Mouse (Mus musculus) mouse embryonic stem cell (cell line): ENCODE data around the gene Slc43a1.

ENCODE experiments used
- in situ Hi-C, 2 experiments: fragments of 300-500 bp; cut with MboI; formaldehyde crosslinking; loops; 1 replicate in 1 of 2; 3 replicates in 1 of 2; pipeline ENCODE4 v1.14.3; 2019 to 2020; ENCODE audit warnings: low sequenced_read_pairs in 2 of 2, low pct_unique_long_range_greater_than_20kb in 1 of 2, mixed read lengths in 1 of 2; ENCODE audit not compliant: unreplicated experiment in 1 of 2

Gene Slc43a1

GRCm38 (mm10) chr2:84838593-84838949, at the start of gene Slc43a1:
Gene Slc43a1, plus strand, starts transcription at chr2:84838850.
- in situ Hi-C loops = loop anchor here in 1 of 2 experiments (5.0 kb wide), 1 partner anchor 39 kb away; no protein-coding TSS in a partner anchor

GRCm38 (mm10) chr2:84790418-84790817, 48.2 kb upstream of the Slc43a1 start:
- in situ Hi-C loops = no loop called here

- in situ Hi-C loops = no loop called here
Measured at GRCm38 (mm10) chr2:84792516-84792915, 46.1 kb upstream of the Slc43a1 start.

DNA sequence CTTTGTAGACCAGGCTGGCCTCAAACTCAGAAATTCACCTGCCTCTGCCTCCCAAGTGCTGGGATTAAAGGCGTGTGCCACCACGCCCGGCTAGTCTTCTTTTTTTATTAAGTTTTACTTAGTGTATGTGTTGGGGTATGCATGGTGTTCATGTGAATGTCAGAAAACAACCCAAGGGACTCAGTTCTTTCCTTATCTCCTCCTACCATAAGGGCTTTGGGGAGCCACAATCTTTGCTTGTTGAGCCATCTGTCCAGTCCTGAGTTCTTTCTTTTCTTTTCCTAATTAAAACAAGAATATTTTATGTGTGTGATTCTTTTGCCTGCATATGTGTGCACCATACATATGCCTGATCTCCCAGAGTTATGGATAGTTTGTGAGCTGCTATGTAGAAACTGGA, 45.5 kb upstream of the Slc43a1 start:
- in situ Hi-C loops = no loop called here

DNA sequence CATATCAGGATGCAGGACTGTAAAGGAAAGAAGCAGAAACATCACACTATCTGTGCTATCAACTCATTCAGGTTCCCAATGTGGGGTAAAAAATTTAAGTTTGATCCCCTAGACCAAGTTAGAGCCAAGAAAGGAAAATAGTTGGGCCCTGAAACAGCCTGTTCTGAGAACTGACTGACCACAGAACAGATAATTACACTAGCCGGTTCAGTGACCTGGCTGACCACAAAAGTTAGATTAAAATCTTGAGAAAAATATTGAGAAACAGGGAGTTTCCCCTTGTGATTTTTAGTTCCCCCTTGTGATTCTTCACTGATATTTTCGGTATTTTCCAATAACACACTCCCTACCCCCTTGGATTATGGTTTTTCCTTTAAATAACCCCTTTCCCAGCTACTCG, 44.8 kb upstream of the Slc43a1 start:
- in situ Hi-C loops = no loop called here

DNA sequence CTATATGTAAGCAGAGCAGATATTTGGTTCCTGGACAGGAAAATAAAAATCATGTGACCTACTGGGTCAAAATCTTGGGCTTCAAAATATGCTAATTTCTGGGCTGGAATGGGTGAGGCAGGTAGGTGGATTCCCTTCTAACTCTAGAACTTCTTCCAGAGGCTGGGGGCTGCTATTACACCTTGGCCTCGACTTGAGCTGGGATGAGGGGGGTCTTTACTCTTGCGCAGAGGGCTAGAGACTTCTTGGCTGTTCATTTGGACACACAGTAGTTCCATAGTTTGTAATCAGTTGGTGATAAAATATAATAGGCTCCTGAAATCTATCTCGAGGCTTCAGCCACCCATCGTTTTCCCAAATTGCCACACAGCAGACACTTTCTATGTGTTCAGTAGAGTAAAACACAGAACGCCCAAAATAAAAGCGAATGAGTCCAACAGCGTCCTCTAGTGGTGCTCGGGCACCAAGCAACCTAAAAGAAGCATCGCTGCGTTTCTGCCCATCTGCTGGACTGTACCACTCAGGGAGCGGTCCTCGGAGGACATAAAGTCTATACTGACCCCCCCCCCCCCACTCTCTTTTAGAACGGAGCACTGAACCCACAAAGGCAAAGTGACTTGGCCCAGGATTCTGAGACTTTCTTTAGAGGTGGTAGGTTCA, 40.7 kb upstream of the Slc43a1 start:
- in situ Hi-C loops = no loop called here

- in situ Hi-C loops = no loop called here
Measured at GRCm38 (mm10) chr2:84798493-84798921, 40.1 kb upstream of the Slc43a1 start, which contains the start of gene Ube2l6. Gene Ube2l6, plus strand, starts transcription at chr2:84798828.

DNA sequence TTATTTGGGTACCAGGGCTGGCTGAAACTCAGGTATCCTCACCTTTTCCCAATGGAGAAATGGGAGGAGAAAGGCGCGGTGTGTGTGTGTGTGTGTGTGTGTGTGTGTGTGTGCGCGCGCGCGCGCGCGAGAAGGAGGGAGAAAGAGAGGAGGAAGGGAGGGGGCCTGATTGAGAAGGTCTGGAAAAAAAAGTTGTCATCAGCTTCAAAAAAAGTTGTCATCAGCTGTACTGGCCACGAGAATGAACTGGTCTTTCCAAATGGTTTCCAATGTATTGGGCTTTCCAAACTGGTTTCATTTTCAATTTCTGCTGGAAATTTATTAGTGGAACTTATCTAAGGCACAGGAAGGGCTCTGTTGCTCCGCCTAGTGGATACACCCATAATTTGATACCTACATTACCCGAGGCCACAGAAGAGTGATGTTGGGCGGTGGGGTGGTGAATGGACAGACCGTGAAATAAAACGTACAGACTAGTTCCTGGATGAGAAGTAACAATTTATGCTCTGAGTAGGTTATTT, 39.5 kb upstream of the Slc43a1 start:
- in situ Hi-C loops = no loop called here

DNA sequence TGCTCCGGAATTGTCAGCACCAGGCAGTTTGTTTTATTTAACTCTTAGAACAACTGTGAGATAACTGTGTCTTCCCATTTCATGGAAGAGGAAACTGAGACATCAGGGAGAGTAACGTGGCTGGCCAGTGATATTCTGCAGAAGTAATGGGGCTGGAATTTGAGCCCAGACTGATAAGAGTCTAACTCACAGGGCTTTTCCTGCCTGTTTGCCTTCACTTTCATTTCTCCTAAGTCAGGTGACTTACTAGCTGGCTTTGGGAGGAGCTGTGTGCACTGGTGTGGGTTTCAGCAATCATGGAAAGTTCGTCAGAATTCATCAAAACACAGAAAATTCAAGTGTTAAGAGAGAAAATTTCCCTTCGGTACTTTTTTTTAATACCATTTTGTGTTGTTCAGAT, 38.3 kb upstream of the Slc43a1 start:
- in situ Hi-C loops = loop anchor here in 1 of 2 experiments (25.0 kb wide), 1 partner anchor 338 kb away; no protein-coding TSS in a partner anchor

- in situ Hi-C loops = loop anchor here in 1 of 2 experiments (25.0 kb wide), 1 partner anchor 339 kb away; no protein-coding TSS in a partner anchor
Measured at GRCm38 (mm10) chr2:84801223-84801622, 37.4 kb upstream of the Slc43a1 start.

DNA sequence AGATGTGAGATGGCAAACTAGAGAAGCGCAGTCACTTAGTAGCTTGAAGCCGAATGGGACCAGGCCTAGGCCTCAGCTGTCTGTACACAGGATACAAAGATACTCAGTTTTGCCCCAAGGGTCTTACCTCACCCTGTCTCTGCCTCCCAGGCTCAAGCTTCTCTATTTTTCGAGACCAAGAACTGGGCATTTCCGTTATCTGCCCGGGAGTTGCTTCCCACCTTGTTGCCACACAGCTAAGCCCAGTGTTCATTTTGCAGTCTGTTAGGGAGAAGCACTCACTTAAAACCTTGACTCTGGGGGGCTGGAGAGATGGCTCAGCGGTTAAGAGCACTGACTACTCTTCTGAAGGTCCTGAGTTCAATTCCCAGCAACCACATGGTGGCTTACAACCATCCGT, 34.7 kb upstream of the Slc43a1 start:
- in situ Hi-C loops = loop anchor here in 1 of 2 experiments (25.0 kb wide), 1 partner anchor 342 kb away; no protein-coding TSS in a partner anchor

- in situ Hi-C loops = loop anchor here in 1 of 2 experiments (25.0 kb wide), 1 partner anchor 344 kb away; no protein-coding TSS in a partner anchor
Measured at GRCm38 (mm10) chr2:84806546-84806945, 32.1 kb upstream of the Slc43a1 start.

DNA sequence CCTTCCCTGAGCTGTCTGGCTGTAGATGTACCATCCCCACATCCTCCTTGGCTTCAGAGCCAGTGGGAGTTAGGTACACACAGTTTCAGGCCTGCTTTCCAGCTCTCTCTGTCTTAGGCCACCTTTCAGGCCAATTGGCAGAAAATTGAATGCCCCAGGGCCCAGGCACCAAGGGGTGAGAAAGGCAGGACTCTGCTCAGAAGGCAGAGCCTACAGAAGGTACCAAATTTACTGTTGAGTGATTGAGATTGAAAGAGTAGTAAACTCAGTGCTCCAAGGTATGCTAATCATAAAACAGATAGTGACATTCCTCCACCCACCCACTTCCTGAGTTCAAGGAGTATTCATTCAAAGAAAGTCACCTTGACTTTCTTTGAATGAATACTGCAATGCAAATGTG, 29.3 kb upstream of the Slc43a1 start:
- in situ Hi-C loops = loop anchor here in 1 of 2 experiments (25.0 kb wide), 1 partner anchor 347 kb away; no protein-coding TSS in a partner anchor

- in situ Hi-C loops = loop anchor here in 1 of 2 experiments (25.0 kb wide), 1 partner anchor 348 kb away; no protein-coding TSS in a partner anchor
Measured at GRCm38 (mm10) chr2:84810526-84810885, 28.1 kb upstream of the Slc43a1 start.

DNA sequence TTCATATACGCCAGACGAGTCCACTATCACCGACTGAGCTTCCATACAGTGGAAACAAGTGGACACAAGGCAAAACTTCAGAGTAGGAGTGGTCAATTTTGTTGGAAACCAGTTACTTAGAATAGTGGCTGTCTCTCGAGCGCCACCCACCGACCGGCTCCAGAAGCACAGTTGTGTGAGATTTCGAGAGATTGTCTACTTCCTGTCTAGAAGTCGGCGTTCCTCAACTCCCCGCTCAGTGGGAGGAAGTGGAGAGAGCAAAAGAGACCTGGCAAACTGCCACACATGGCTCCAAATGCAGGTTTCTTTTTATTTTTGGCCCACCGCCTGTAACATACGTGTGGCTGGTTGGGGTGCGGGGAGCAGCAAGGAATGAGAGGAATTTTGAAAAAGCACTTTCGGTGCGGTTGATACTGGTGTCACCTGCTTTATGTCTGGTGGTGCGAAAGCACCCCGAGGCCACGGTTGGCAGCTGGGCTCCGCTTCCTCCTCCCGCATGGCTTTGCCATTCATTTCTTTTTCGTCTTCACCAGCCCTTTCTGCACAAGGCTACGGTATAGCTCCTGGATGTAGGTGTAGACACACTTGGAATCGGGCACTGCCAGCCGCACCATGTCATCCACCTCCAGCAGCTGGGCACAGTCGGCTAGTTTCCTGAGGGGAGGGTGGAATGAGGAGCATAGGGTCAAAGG, 27.6 kb upstream of the Slc43a1 start:
- in situ Hi-C loops = loop anchor here in 1 of 2 experiments (25.0 kb wide), 1 partner anchor 349 kb away; no protein-coding TSS in a partner anchor

GRCm38 (mm10) chr2:84811880-84812279, 26.8 kb upstream of the Slc43a1 start:
- in situ Hi-C loops = loop anchor here in 1 of 2 experiments (25.0 kb wide), 1 partner anchor 350 kb away; no protein-coding TSS in a partner anchor

DNA sequence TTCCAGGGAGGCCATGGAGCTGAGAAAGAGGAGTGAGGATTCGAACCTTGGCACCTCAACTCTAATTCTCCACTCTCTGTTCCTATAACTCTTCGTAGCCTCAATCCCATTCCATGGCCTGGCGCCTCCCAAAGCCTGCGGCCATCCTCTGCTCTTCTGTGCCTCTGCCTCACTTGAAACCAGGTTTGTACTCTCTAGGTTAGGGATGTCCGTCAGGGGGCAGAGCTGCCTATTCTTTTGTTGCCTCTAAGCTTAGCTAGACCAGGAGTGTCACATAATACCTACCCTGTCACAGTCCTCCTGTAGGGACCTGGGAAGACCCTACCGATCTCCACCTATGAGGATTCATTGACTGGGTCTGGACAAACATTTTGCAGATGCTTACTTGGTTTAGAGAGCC, 26.0 kb upstream of the Slc43a1 start:
- in situ Hi-C loops = loop anchor here in 1 of 2 experiments (25.0 kb wide), 1 partner anchor 350 kb away; no protein-coding TSS in a partner anchor

GRCm38 (mm10) chr2:84819861-84820260, 18.8 kb upstream of the Slc43a1 start:
- in situ Hi-C loops = loop anchor here in 1 of 2 experiments (25.0 kb wide), 1 partner anchor 358 kb away; no protein-coding TSS in a partner anchor

DNA sequence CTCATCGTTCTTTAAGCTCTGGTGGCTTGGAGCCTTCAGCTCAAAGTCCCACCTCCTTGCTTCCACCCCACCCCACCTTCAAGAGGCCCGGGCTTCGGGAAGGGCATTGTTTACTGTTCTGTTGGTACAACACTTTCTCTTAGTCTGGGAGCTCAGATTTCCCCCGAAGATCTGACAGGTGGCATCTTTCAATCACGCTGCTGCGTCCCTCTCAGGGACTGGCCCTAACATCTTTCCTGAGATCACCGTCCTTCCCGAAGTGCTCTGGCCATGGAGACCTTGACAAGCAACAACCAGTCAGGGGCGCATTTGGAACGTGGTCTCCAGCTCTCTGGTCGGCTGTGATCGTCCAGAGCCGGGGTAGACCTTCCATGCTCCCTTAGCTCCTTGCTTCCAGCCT, 16.1 kb upstream of the Slc43a1 start, which contains the start of gene Smtnl1:
Smtnl1 (minus strand) TSS at position 101 of the 400 bp plus-strand sequence.
- in situ Hi-C loops = loop anchor here in 1 of 2 experiments (25.0 kb wide), 1 partner anchor 360 kb away; no protein-coding TSS in a partner anchor
